Mouse (Mus musculus): Measurements from ENCODE around the gene Timd4. TPM values are rescaled to one million over a fixed set of nuclear protein-coding genes. Genes with fewer than 3 reads are reported as not detected.

Timd4 gene
- 0.11 TPM in 1 of 2 replicates, not detected in the other for polyA plus RNA-seq (2015; fragmentation: Nextera tagmentation; extraction: Ambion mirVana)

DNA sequence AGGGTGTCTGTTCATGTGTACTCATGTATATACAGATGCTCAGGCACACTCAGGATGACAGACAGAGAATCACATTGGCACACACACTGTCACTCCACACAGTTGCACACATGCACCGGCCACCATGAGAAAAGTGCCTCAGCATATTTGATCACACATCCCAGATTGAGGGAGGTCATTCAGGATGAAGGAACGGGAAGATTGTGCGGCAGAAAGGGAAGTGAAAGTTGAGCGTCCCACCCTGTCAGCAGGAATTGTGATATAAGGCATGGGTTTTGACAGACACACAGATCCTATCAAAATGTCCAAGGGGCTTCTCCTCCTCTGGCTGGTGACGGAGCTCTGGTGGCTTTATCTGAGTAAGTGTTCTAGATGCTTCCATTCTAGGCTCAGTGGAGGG, at the start of gene Timd4:
Timd4 (plus strand) TSS at position 290 of the 400 bp plus-strand sequence.
- Histone ChIP-seq H3K4me2 (ENCODE audit: low read length) (no peak within 1 kb of the TSS), H3K4me1 (ENCODE audit: control insufficient read depth, insufficient read depth, low read length) (no peaks in the 10 kb centered on the region), H3K27ac (ENCODE audit: low read length) (no peak within 1 kb of the TSS), H3K9ac (ENCODE audit: low read depth, low read length) (no peak within 1 kb of the TSS), H3K27me3 (ENCODE audit: control insufficient read depth, insufficient read depth, low read depth, low read length) (no peaks in the 10 kb centered on the region), H3K36me3 (ENCODE audit: control insufficient read depth, insufficient read depth, low read length) (no peaks in the 10 kb centered on the region), H3K9me3 (replicated peaks; ENCODE audit: control insufficient read depth, low read length, poor library complexity, severe bottlenecking) (no peaks in the 10 kb centered on the region), H3K4me3 (ENCODE audit: low read depth, low read length) (no peak within 1 kb of the TSS)
- WGBS = 90% methylated on average over 5 of the region's 5 CpGs
- ATAC-seq = no peak

DNA sequence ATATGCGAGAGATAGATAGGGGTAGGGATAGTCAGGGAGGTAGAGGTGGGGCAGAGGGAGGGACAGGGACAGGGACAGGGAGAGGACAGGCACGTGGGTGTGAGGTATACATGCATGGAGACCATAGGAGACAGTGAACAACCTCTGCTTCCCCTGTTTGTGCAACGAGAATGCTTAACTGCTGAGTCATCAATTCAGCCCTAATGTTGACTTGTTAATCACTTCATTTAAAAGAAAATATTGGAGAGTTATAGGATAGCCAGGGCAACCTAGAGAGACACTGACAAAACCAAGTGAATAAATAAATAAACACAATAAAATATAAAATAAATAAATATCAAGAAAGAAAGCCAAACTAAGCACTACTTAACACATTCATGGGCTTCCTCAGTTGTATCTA, 33.7 kb upstream of the Timd4 start:
- H3K4me1 ChIP-seq (ENCODE audit: control insufficient read depth, insufficient read depth, low read length) = no peaks in the 10 kb centered on the region
- H3K9me3 ChIP-seq (replicated peaks; ENCODE audit: control insufficient read depth, low read length, poor library complexity, severe bottlenecking) = no peaks in the 10 kb centered on the region
- H3K36me3 ChIP-seq (ENCODE audit: control insufficient read depth, insufficient read depth, low read length) = no peaks in the 10 kb centered on the region
- no peaks in the 10 kb centered on the region for H3K27me3 ChIP-seq (ENCODE audit: control insufficient read depth, insufficient read depth, low read depth, low read length)
- no peak overlapping the region for H3K4me2 ChIP-seq (ENCODE audit: low read length)
- H3K9ac ChIP-seq (ENCODE audit: low read depth, low read length) = no peak overlapping the region
- H3K4me3 ChIP-seq (ENCODE audit: low read depth, low read length) = no peak overlapping the region
- 82% methylated on average over 3 of the region's 3 CpGs for WGBS
- ATAC-seq = no peak
- H3K27ac ChIP-seq (ENCODE audit: low read length) = no peak overlapping the region

DNA sequence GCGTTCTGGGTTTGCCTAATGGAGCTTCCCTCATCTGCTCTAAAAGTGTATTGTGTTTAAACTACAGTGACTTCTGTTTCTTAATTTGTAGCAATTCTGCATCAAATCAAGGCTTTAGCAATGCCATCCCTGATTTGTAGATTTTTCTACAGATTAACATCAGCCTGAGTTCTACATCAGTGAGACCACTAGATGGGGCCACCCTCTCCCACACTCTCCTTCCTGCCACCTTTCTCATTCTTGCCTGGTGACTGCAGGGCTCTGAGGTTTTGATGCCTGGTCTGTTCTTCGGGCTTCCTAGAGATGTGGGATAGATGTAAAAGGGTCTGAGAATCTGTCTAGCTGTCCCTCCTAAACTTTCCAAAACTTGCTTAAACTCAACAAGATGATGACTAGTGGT, 30.8 kb upstream of the Timd4 start:
- no peak for ATAC-seq
- H3K9ac ChIP-seq (ENCODE audit: low read depth, low read length) = no peak overlapping the region
- 90% methylated on average over 2 of the region's 2 CpGs for WGBS

DNA sequence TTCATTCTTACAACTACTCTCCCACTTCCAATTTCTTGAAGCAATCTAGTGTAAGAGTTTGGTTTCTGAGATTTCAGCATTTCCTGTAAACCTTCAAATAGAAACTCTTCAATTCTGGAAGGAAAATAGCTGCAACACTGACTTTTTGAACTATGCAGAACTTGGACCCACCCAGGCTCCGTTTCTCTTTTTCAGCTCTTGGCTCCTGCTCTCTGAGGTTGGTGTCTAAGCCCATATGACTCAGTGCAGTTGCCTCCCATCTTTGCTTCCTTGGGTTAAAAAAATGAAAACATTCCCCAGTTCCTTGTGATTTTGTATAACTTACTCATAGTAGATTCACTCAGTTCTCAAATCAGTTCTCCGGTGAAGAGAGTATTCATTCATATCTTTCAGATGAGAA, 6.2 kb upstream of the Timd4 start:
- Histone ChIP-seq H3K4me2 (ENCODE audit: low read length) (no peak overlapping the region), H3K9ac (ENCODE audit: low read depth, low read length) (no peak overlapping the region), H3K4me3 (ENCODE audit: low read depth, low read length) (no peak overlapping the region), H3K9me3 (replicated peaks; ENCODE audit: control insufficient read depth, low read length, poor library complexity, severe bottlenecking) (0 out of 2 replicates have a peak, but pooled peaks cover 2% of the 10 kb centered on the region), H3K4me1 (ENCODE audit: control insufficient read depth, insufficient read depth, low read length) (no peaks in the 10 kb centered on the region), H3K27me3 (ENCODE audit: control insufficient read depth, insufficient read depth, low read depth, low read length) (no peaks in the 10 kb centered on the region), H3K27ac (ENCODE audit: low read length) (no peak overlapping the region), H3K36me3 (ENCODE audit: control insufficient read depth, insufficient read depth, low read length) (no peaks in the 10 kb centered on the region)
- ATAC-seq = no peak
- WGBS = 92% methylated on average over 2 of the region's 2 CpGs

More for the DNA sequence above, 30.8 kb upstream of the Timd4 start:
- Histone ChIP-seq H3K4me3 (ENCODE audit: low read depth, low read length) (no peak overlapping the region), H3K4me1 (ENCODE audit: control insufficient read depth, insufficient read depth, low read length) (no peaks in the 10 kb centered on the region), H3K4me2 (ENCODE audit: low read length) (no peak overlapping the region), H3K27me3 (ENCODE audit: control insufficient read depth, insufficient read depth, low read depth, low read length) (no peaks in the 10 kb centered on the region), H3K36me3 (ENCODE audit: control insufficient read depth, insufficient read depth, low read length) (no peaks in the 10 kb centered on the region), H3K9me3 (replicated peaks; ENCODE audit: control insufficient read depth, low read length, poor library complexity, severe bottlenecking) (no peaks in the 10 kb centered on the region), H3K27ac (ENCODE audit: low read length) (no peak overlapping the region)

DNA sequence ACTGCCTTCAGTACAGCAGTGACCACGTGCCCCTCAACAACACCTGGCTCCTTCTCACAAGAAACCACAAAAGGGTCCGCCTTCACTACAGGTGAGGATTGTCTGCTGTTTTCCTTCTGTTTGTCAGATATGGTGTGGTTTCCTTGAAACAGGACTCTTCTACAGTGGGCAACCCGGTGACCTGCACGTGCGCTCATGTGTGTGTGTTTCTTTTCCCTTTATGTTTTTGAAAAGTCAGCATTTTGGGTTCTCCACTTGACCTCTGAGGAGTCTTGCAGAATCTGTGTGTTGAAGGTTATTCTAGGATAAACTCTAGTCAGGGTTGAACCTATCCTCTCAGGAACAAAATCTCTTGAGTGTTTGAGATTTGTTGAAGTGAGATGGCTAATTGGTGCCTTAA, 7.1 kb downstream of the Timd4 start:
- no peak overlapping the region for H3K4me3 ChIP-seq (ENCODE audit: low read depth, low read length)
- ATAC-seq = no peak
- no peaks in the 10 kb centered on the region for H3K36me3 ChIP-seq (ENCODE audit: control insufficient read depth, insufficient read depth, low read length)
- H3K9me3 ChIP-seq (replicated peaks; ENCODE audit: control insufficient read depth, low read length, poor library complexity, severe bottlenecking) = no peaks in the 10 kb centered on the region
- H3K4me2 ChIP-seq (ENCODE audit: low read length) = no peak overlapping the region
- H3K27ac ChIP-seq (ENCODE audit: low read length) = no peak overlapping the region
- no peaks in the 10 kb centered on the region for H3K4me1 ChIP-seq (ENCODE audit: control insufficient read depth, insufficient read depth, low read length)
- 86% methylated on average over 5 of the region's 5 CpGs for WGBS
- H3K9ac ChIP-seq (ENCODE audit: low read depth, low read length) = no peak overlapping the region
- no peaks in the 10 kb centered on the region for H3K27me3 ChIP-seq (ENCODE audit: control insufficient read depth, insufficient read depth, low read depth, low read length)

DNA sequence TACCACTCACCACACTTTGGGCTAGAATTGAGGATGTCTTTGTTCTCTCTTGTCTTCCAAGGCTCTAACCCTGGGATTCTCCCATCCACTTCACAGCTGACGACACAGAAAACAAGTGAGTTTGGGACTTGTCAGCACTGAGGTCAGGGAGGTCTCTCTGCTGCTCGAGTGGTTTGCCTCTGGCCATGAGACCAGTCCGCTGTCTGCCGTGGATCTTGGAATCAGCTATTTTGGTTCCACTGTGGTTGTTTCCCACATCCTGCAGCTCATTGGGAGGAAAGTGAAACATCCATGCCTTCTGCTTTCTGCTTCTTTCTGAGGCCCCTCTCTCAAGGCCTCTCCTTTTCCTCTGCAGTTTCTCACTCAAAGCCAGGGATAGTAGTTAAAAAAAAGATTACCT, 9.3 kb downstream of the Timd4 start:
- Histone ChIP-seq H3K9me3 (replicated peaks; ENCODE audit: control insufficient read depth, low read length, poor library complexity, severe bottlenecking) (no peaks in the 10 kb centered on the region), H3K27me3 (ENCODE audit: control insufficient read depth, insufficient read depth, low read depth, low read length) (no peaks in the 10 kb centered on the region), H3K4me2 (ENCODE audit: low read length) (no peak overlapping the region), H3K36me3 (ENCODE audit: control insufficient read depth, insufficient read depth, low read length) (no peaks in the 10 kb centered on the region), H3K9ac (ENCODE audit: low read depth, low read length) (no peak overlapping the region), H3K4me3 (ENCODE audit: low read depth, low read length) (no peak overlapping the region), H3K27ac (ENCODE audit: low read length) (no peak overlapping the region), H3K4me1 (ENCODE audit: control insufficient read depth, insufficient read depth, low read length) (no peaks in the 10 kb centered on the region)
- ATAC-seq = no peak
- WGBS = 71% methylated on average over 4 of the region's 4 CpGs

DNA sequence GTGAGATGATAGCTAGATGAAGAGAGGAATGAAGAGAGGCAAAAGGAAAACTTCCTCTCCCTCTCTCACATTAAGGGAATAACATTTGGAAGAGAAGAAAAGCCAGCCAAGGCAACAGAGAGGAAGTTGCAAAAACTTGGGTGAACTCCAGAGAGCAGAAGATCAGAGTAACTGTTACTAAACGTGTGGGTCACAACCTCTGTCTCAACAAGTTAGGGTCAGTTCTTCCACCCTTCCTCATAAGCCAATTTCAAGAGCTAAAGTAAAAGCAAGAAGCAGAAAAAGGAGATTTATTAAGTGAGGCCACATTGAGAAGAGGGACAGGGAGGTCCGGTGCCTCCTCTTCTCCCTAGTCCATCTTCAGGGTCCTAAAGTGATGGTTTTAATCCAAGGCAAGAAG, 19.7 kb downstream of the Timd4 start:
- no peak for ATAC-seq
- Histone ChIP-seq H3K36me3 (ENCODE audit: control insufficient read depth, insufficient read depth, low read length) (no peaks in the 10 kb centered on the region), H3K4me3 (ENCODE audit: low read depth, low read length) (no peak overlapping the region), H3K4me2 (ENCODE audit: low read length) (no peak overlapping the region), H3K27ac (ENCODE audit: low read length) (no peak overlapping the region), H3K27me3 (ENCODE audit: control insufficient read depth, insufficient read depth, low read depth, low read length) (no peaks in the 10 kb centered on the region), H3K4me1 (ENCODE audit: control insufficient read depth, insufficient read depth, low read length) (no peaks in the 10 kb centered on the region), H3K9ac (ENCODE audit: low read depth, low read length) (no peak overlapping the region), H3K9me3 (replicated peaks; ENCODE audit: control insufficient read depth, low read length, poor library complexity, severe bottlenecking) (no peaks in the 10 kb centered on the region)
- 84% methylated on average over 2 of the region's 2 CpGs for WGBS

DNA sequence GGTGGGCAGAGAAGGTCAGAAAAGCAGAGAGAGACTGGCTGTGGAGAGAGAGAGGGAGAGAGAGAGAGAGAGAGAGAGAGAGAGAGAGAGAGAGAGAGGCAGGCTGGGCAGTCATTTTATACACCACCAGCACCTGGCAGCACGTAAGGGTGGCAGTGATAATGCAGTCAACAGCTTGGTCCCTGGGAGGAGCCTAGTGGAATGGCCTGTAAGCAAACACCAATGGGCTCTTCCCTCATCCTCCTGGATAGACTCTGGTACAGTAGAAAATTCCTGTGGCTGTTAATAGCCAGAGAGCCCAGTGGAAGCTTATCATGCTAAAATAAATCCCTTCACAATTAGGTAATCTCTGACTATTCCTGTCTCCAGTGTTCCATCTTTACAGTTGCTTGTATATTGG, 24.5 kb downstream of the Timd4 start:
- Histone ChIP-seq H3K4me2 (ENCODE audit: low read length) (no peak overlapping the region), H3K4me1 (ENCODE audit: control insufficient read depth, insufficient read depth, low read length) (no peaks in the 10 kb centered on the region), H3K9me3 (replicated peaks; ENCODE audit: control insufficient read depth, low read length, poor library complexity, severe bottlenecking) (no peaks in the 10 kb centered on the region), H3K9ac (ENCODE audit: low read depth, low read length) (no peak overlapping the region), H3K4me3 (ENCODE audit: low read depth, low read length) (no peak overlapping the region), H3K27me3 (ENCODE audit: control insufficient read depth, insufficient read depth, low read depth, low read length) (no peaks in the 10 kb centered on the region), H3K27ac (ENCODE audit: low read length) (no peak overlapping the region), H3K36me3 (ENCODE audit: control insufficient read depth, insufficient read depth, low read length) (no peaks in the 10 kb centered on the region)
- ATAC-seq = no peak
- 63% methylated on average over 1 of the region's 1 CpGs for WGBS

DNA sequence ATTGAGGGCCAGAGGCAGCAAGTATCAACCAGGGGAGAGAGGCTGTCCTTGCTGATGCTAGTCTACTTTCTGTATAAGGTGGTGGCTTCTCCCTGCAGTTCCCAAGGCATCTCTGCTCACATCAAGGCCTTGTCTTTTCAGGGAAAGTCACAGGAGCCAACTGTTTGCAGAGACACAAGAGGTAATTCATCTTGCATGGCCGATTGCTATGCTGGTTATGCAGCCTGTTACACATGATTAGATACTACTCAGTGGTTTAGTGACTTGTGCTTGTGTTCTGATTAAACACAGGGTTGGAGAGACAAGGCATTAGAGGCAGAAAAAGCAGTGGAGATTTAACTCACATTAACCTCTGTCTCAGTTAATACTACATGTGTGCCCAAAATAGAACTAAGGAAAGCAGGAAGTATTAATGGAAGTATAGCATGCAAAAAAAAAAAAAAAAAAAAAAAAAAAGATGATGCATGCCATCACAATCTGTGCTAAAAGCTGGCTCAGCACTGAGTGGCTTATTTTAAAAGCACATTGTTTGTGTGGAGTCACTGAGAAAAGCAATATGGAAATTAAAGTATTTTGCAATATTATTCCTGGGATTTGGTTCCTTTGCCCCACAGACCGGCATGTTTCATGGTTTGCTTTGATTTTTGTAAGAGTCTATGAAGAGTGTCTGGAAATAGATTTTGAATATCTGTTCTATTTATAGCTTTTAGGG, 31.6 kb downstream of the Timd4 start:
- Histone ChIP-seq H3K36me3 (ENCODE audit: control insufficient read depth, insufficient read depth, low read length) (no peaks in the 10 kb centered on the region), H3K4me1 (ENCODE audit: control insufficient read depth, insufficient read depth, low read length) (no peaks in the 10 kb centered on the region), H3K9me3 (replicated peaks; ENCODE audit: control insufficient read depth, low read length, poor library complexity, severe bottlenecking) (no peaks in the 10 kb centered on the region), H3K4me3 (ENCODE audit: low read depth, low read length) (no peak overlapping the region), H3K27me3 (ENCODE audit: control insufficient read depth, insufficient read depth, low read depth, low read length) (no peaks in the 10 kb centered on the region), H3K27ac (ENCODE audit: low read length) (no peak overlapping the region), H3K9ac (ENCODE audit: low read depth, low read length) (no peak overlapping the region), H3K4me2 (ENCODE audit: low read length) (no peak overlapping the region)
- ATAC-seq = no peak
- 63% methylated on average over 2 of the region's 2 CpGs for WGBS

Measured in midbrain, embryonic 16.5 days (tissue).